In genomic region chr9:90162926-90163748, GRCm38 (mm10) we compare ENCODE assay signal across 7 mouse cellular contexts. TPM values are rescaled to one million over a fixed set of nuclear protein-coding genes. Genes with fewer than 3 reads are reported as not detected.
A peak's percentile ranks its signal among the peaks of the same experiment; 100 is the strongest.
DNase-seq lines count a peak whose midpoint lies in the region; ATAC-seq lines count a peak whose summit lies in the region.

Adamts7 (plus strand) TSS chr9:90163069.

- peak; percentile 66 for DNase-seq in ES-CJ7 (ENCODE audit: low read depth, low spot score)
- DNase-seq in adrenal gland, postnatal 10 days = peak; percentile 57
- peak; percentile 46 to 50 for DNase-seq in left cerebral cortex, postnatal 14 days (ENCODE audit: low spot score in 2 of 2)
- DNase-seq in right cerebral cortex, postnatal 14 days = peak; percentile 59

- intact Hi-C loops in left cerebral cortex, postnatal 14 days (cut with DNase I) = no loop called here

- ATAC-seq in erythroid progenitor cell, adult 5-6 weeks (replicated peaks; ENCODE audit: low FRiP score, poor library complexity, severe bottlenecking) = peak; percentile 50; the same call in 1 of the 2 replicates
- ATAC-seq in hematopoietic stem cell, adult 5-6 weeks (replicated peaks in 1 of 2; ENCODE audit: insufficient read depth in 1 of 2, low FRiP score in 2 of 2, low TSS enrichment in 1 of 2, low read depth in 1 of 2, poor library complexity in 2 of 2, severe bottlenecking in 2 of 2) = peak; percentile 44 to 46
- peak; percentile 41 for ATAC-seq in megakaryocyte, adult 5-6 weeks (ENCODE audit: poor library complexity, severe bottlenecking)

RNA-seq across cellular contexts. Expression of gene Adamts7, which starts in this region (rescaled TPM):
- total RNA-seq in adrenal gland, postnatal 10 days (2021) = 10 to 100 TPM in 1 of 2 experiments, 1 to 10 TPM in 1; 8.4 to 10.7 TPM
- not detected in 2 replicates for total RNA-seq in erythroid progenitor cell, adult 5-6 weeks (2015; ENCODE audit: low replicate concordance)
- total RNA-seq in erythroid progenitor cell, adult 5-6 weeks (2017; ENCODE audit: low replicate concordance) = not detected in 2 replicates
- not detected in 2 replicates for total RNA-seq in hematopoietic stem cell, adult 5-6 weeks (2017)
- total RNA-seq in left cerebral cortex, postnatal 14 days (2021) = 1 to 10 TPM; 1.0 to 1.5 TPM
- total RNA-seq in megakaryocyte, adult 5-6 weeks (2015) = not detected in 2 replicates
- 0.24 TPM in 1 of 2 replicates, not detected in the other for total RNA-seq in megakaryocyte, adult 5-6 weeks (2017)

Comparison
In these comparisons a context has a peak if more than half of its experiments do, and no peak if none do; other contexts are left out.
1. Peak in every context shown above with its lines: DNase-seq and ATAC-seq.
2. Peak in ATAC-seq in erythroid progenitor cell, adult 5-6 weeks; RNA of the gene not detected or under 1 TPM.
3. Peak in ATAC-seq in hematopoietic stem cell, adult 5-6 weeks; RNA of the gene not detected or under 1 TPM.
4. Peak in ATAC-seq in megakaryocyte, adult 5-6 weeks; RNA of the gene not detected or under 1 TPM.